ENCODE assay signal across 8 mouse cellular contexts in the genomic region with DNA sequence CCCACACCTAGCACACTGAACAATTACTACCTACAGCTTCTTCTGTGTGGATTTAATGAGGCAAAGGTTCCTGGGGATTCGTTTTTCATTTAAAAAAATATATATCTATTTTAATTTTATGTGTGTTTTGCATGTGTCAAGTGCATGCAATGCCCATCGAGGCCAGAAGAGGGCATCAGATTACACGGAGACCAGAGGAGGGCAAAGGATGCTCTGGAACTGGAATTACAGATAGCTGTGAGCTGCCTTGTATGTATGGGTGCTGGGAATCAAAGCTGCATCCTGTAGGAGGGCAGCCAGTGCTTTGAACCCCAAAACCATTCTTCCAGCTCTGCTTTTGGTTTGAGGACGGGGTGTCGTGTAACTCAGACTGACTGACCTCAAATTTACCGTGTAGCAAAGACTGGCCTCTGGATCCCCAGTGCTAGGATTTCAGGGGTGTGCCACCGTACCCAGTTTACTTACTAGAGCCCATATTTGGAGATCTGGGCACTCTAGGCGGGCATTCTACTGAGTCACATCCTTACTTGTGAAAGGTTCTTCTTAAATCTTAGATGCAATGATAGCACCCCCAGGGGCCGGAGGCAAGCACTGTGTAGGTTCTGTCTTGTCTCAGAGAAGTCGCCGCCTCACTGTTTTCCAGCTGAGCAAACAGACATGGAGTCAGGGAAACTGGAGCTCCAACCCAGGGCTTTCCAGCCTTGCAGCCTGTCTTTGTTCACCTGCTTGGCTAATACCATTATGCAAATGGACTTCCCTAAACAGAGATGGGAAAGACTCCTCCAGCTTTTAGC.
A peak's percentile ranks its signal among the peaks of the same experiment; 100 is the strongest.
DNase-seq lines count a peak whose midpoint lies in the region; ATAC-seq and TF ChIP-seq lines count a peak whose summit lies in the region.

No protein-coding gene starts in this region.

- no peak overlapping the region for H3K4me2 ChIP-seq in hindbrain, embryonic 11.5 days (replicated peaks; ENCODE audit: low read depth, low read length)

- H3K27me3 ChIP-seq in hindbrain, embryonic 11.5 days (ENCODE audit: control insufficient read depth, insufficient read depth, low read length), result no peaks in the 10 kb centered on the region
- H3K27me3 ChIP-seq in small intestine, adult 2 months (ENCODE audit: control insufficient read depth, insufficient read depth, low read length), result peaks cover 13% of the 10 kb centered on the region

- H3K4me1 ChIP-seq in hindbrain, embryonic 11.5 days (replicated peaks; ENCODE audit: control insufficient read depth, insufficient read depth, low read length), result no peaks in the 10 kb centered on the region; the same call in 1 of the 2 replicates
- H3K4me1 ChIP-seq in small intestine, adult 2 months (ENCODE audit: control insufficient read depth, insufficient read depth, insufficient read length, low read length), result no peaks in the 10 kb centered on the region

- H3K9ac ChIP-seq in hindbrain, embryonic 11.5 days (ENCODE audit: low read depth, low read length), result no peak overlapping the region

- no peak overlapping the region for H3K4me3 ChIP-seq in hindbrain, embryonic 11.5 days (ENCODE audit: low read depth, low read length)
- H3K4me3 ChIP-seq in small intestine, adult 2 months (ENCODE audit: low read depth, low read length), result no peak overlapping the region

- no peak overlapping the region for H3K27ac ChIP-seq in hindbrain, embryonic 11.5 days (ENCODE audit: low read depth, low read length)
- H3K27ac ChIP-seq in small intestine, adult 2 months (ENCODE audit: insufficient read depth, low read depth, low read length), result no peak overlapping the region

- TF ChIP-seq CTCF in small intestine, adult 2 months (IDR thresholded peaks at IDR 0.05; ENCODE audit: extremely low read depth, insufficient read length, insufficient replicate concordance, low read depth, low read length), result peak; percentile 61; the same call in 1 of the 2 replicates

- ATAC-seq in erythroblast, adult 5-6 weeks (replicated peaks; ENCODE audit: low FRiP score, poor library complexity, severe bottlenecking), result peak; percentile 49; the same call in 1 of the 2 replicates
- ATAC-seq in hindbrain, embryonic 11.5 days (ENCODE audit: low FRiP score), result peak; percentile 37

- H3K9me3 ChIP-seq in hindbrain, embryonic 11.5 days (ENCODE audit: control insufficient read depth, low read length), result no peaks in the 10 kb centered on the region

- no peak for TF ChIP-seq POLR2A in small intestine, adult 2 months (IDR thresholded peaks at IDR 0.05; ENCODE audit: low read depth, low read length)

- peak; percentile 36 to 82 for DNase-seq in adrenal gland, adult (ENCODE audit: inconsistent age in 2 of 2, low spot score in 1 of 2)
- no peak for DNase-seq in adrenal gland, adult 8-10 months
- peak; percentile 64 to 65 for DNase-seq in adrenal gland, postnatal 36 days
- peak; percentile 81 for DNase-seq in hindbrain, embryonic 11.5 days (ENCODE audit: low spot score)
- DNase-seq in layer of hippocampus, postnatal 14 days (ENCODE audit: low spot score in 2 of 2), result peak; percentile 36 to 50
- DNase-seq in mesoderm, embryonic 11.5 days (ENCODE audit: low read depth, low spot score), result peak; percentile 73

- WGBS in hindbrain, embryonic 11.5 days, result 9% methylated on average over 11 of the region's 11 CpGs
- WGBS in small intestine, adult 2 months, result 8% methylated on average over 11 of the region's 11 CpGs

- no peaks in the 10 kb centered on the region for H3K36me3 ChIP-seq in hindbrain, embryonic 11.5 days (ENCODE audit: control insufficient read depth, insufficient read depth, low read length)
- H3K36me3 ChIP-seq in small intestine, adult 2 months (ENCODE audit: control insufficient read depth, insufficient read depth, low read length), result no peaks in the 10 kb centered on the region
